Mouse (Mus musculus) cerebellum, adult 8-10 months (tissue): ENCODE measurements at regions not wholly inside any gene's neighbourhood (a gene's known extent, or its start where the extent isn't known, plus 50 kb on each side); places are given as distances from the start of the nearest gene placed in this dataset.

Experiments
- DNase-seq: peaks from one replicate; pipeline ENCODE4 v3.0.0; 2022

GRCm38 (mm10) chr8:15470561-15470960 is 424.7 kb upstream of the BB014433 start:
- no peak for DNase-seq

GRCm38 (mm10) chr8:15468540-15469476 is 422.9 kb upstream of the BB014433 start:
- no peak for DNase-seq

GRCm38 (mm10) chr8:15438546-15438945 is 392.7 kb upstream of the BB014433 start:
- no peak for DNase-seq

GRCm38 (mm10) chr8:15394722-15395115 is 348.8 kb upstream of the BB014433 start:
- DNase-seq, result no peak

- DNase-seq, result no peak
Measured at GRCm38 (mm10) chr8:15393936-15394721, 348.3 kb upstream of the BB014433 start.

GRCm38 (mm10) chr8:15392056-15392455 is 346.2 kb upstream of the BB014433 start:
- peak; percentile 9 for DNase-seq

GRCm38 (mm10) chr8:15388791-15389190 is 342.9 kb upstream of the BB014433 start:
- no peak for DNase-seq

- no peak for DNase-seq
Measured at GRCm38 (mm10) chr8:15367063-15367462, 321.2 kb upstream of the BB014433 start.

GRCm38 (mm10) chr8:15364546-15364945 is 318.7 kb upstream of the BB014433 start:
- no peak for DNase-seq

- DNase-seq, result no peak
Measured at GRCm38 (mm10) chr8:15344151-15344550, 298.3 kb upstream of the BB014433 start.

- no peak for DNase-seq
Measured at GRCm38 (mm10) chr8:15343616-15344015, 297.7 kb upstream of the BB014433 start.

GRCm38 (mm10) chr8:15334532-15334931 is 288.7 kb upstream of the BB014433 start:
- DNase-seq, result no peak

- no peak for DNase-seq
Measured at GRCm38 (mm10) chr8:15327312-15327711, 281.4 kb upstream of the BB014433 start.

- no peak for DNase-seq
Measured at GRCm38 (mm10) chr8:15323421-15323820, 277.5 kb upstream of the BB014433 start.

- DNase-seq, result no peak
Measured at GRCm38 (mm10) chr8:15318082-15318816, 272.4 kb upstream of the BB014433 start.

GRCm38 (mm10) chr8:15313481-15313880 is 267.6 kb upstream of the BB014433 start:
- no peak for DNase-seq

- no peak for DNase-seq
Measured at GRCm38 (mm10) chr8:15311509-15311908, 265.6 kb upstream of the BB014433 start.

GRCm38 (mm10) chr8:15311045-15311444 is 265.2 kb upstream of the BB014433 start:
- no peak for DNase-seq

- DNase-seq, result no peak
Measured at GRCm38 (mm10) chr8:15304143-15304677, 258.3 kb upstream of the BB014433 start.

- DNase-seq, result no peak
Measured at GRCm38 (mm10) chr8:15273775-15274174, 227.9 kb upstream of the BB014433 start.

- no peak for DNase-seq
Measured at GRCm38 (mm10) chr8:15271793-15272587, 226.1 kb upstream of the BB014433 start.

GRCm38 (mm10) chr8:15270290-15270689 is 224.4 kb upstream of the BB014433 start:
- DNase-seq, result peak; percentile 51
